Mouse (Mus musculus): ENCODE results near the gene Eef2. TPM values are rescaled to one million over a fixed set of nuclear protein-coding genes. Genes with fewer than 3 reads are reported as not detected.

The Eef2 gene
- polyA plus RNA-seq, 1 experiment: 2,442 TPM

GRCm38 (mm10) chr10:81197305-81197704 lies 20.9 kb downstream of the Eef2 start:
- TF ChIP-seq EP300 (IDR thresholded peaks at IDR 0.05; ENCODE audit: insufficient read depth, low read depth, low read length) (no peak), POLR2A (IDR thresholded peaks at IDR 0.05; ENCODE audit: insufficient read depth, low read length) (no peak), CTCF (IDR thresholded peaks at IDR 0.05; ENCODE audit: low read depth, low read length) (no peak)

GRCm38 (mm10) chr10:81198230-81198629 lies 21.8 kb downstream of the Eef2 start:
- H3K4me3 ChIP-seq (ENCODE audit: low read depth, low read length): no peak overlapping the region
- H3K9me3 ChIP-seq (replicated peaks; ENCODE audit: control insufficient read depth, insufficient read depth, low read length, poor library complexity, severe bottlenecking): no peaks in the 10 kb centered on the region
- TF ChIP-seq POLR2A (IDR thresholded peaks at IDR 0.05; ENCODE audit: insufficient read depth, low read length) (no peak), CTCF (IDR thresholded peaks at IDR 0.05; ENCODE audit: low read depth, low read length) (peak; percentile 17)
- no peak overlapping the region for H3K27ac ChIP-seq (ENCODE audit: insufficient read depth, low read length)
- no peak overlapping the region for H3K9ac ChIP-seq (ENCODE audit: low read depth, poor library complexity, severe bottlenecking)
- no peaks in the 10 kb centered on the region for H3K27me3 ChIP-seq (ENCODE audit: control insufficient read depth, insufficient read depth, low read length, poor library complexity, severe bottlenecking)
- no peaks in the 10 kb centered on the region for H3K36me3 ChIP-seq (ENCODE audit: control insufficient read depth, insufficient read depth, low read length, poor library complexity, severe bottlenecking)
- H3K4me1 ChIP-seq (ENCODE audit: control insufficient read depth, insufficient read depth, low read length): no peaks in the 10 kb centered on the region

More at GRCm38 (mm10) chr10:81197305-81197704, 20.9 kb downstream of the Eef2 start:
- Histone ChIP-seq H3K27me3 (ENCODE audit: control insufficient read depth, insufficient read depth, low read length, poor library complexity, severe bottlenecking) (no peaks in the 10 kb centered on the region), H3K9ac (ENCODE audit: low read depth, poor library complexity, severe bottlenecking) (no peak overlapping the region), H3K4me1 (ENCODE audit: control insufficient read depth, insufficient read depth, low read length) (no peaks in the 10 kb centered on the region), H3K27ac (ENCODE audit: insufficient read depth, low read length) (no peak overlapping the region), H3K36me3 (ENCODE audit: control insufficient read depth, insufficient read depth, low read length, poor library complexity, severe bottlenecking) (no peaks in the 10 kb centered on the region), H3K9me3 (replicated peaks; ENCODE audit: control insufficient read depth, insufficient read depth, low read length, poor library complexity, severe bottlenecking) (no peaks in the 10 kb centered on the region), H3K4me3 (ENCODE audit: low read depth, low read length) (no peak overlapping the region)

- TF ChIP-seq POLR2A (IDR thresholded peaks at IDR 0.05; ENCODE audit: insufficient read depth, low read length) (no peak), CTCF (IDR thresholded peaks at IDR 0.05; ENCODE audit: low read depth, low read length) (no peak), EP300 (IDR thresholded peaks at IDR 0.05; ENCODE audit: insufficient read depth, low read depth, low read length) (no peak)
- no peaks in the 10 kb centered on the region for H3K36me3 ChIP-seq (ENCODE audit: control insufficient read depth, insufficient read depth, low read length, poor library complexity, severe bottlenecking)
- no peaks in the 10 kb centered on the region for H3K9me3 ChIP-seq (replicated peaks; ENCODE audit: control insufficient read depth, insufficient read depth, low read length, poor library complexity, severe bottlenecking)
- no peak overlapping the region for H3K9ac ChIP-seq (ENCODE audit: low read depth, poor library complexity, severe bottlenecking)
- no peaks in the 10 kb centered on the region for H3K4me1 ChIP-seq (ENCODE audit: control insufficient read depth, insufficient read depth, low read length)
- H3K27me3 ChIP-seq (ENCODE audit: control insufficient read depth, insufficient read depth, low read length, poor library complexity, severe bottlenecking): no peaks in the 10 kb centered on the region
- H3K27ac ChIP-seq (ENCODE audit: insufficient read depth, low read length): no peak overlapping the region
- H3K4me3 ChIP-seq (ENCODE audit: low read depth, low read length): no peak overlapping the region
These were observed 22.6 kb downstream of the Eef2 start for GRCm38 (mm10) chr10:81198990-81199389.

GRCm38 (mm10) chr10:81200141-81200540 lies 23.7 kb downstream of the Eef2 start:
- H3K9me3 ChIP-seq (replicated peaks; ENCODE audit: control insufficient read depth, insufficient read depth, low read length, poor library complexity, severe bottlenecking): no peaks in the 10 kb centered on the region
- H3K36me3 ChIP-seq (ENCODE audit: control insufficient read depth, insufficient read depth, low read length, poor library complexity, severe bottlenecking): no peaks in the 10 kb centered on the region
- no peak overlapping the region for H3K9ac ChIP-seq (ENCODE audit: low read depth, poor library complexity, severe bottlenecking)
- no peak overlapping the region for H3K4me3 ChIP-seq (ENCODE audit: low read depth, low read length)
- no peaks in the 10 kb centered on the region for H3K4me1 ChIP-seq (ENCODE audit: control insufficient read depth, insufficient read depth, low read length)
- H3K27me3 ChIP-seq (ENCODE audit: control insufficient read depth, insufficient read depth, low read length, poor library complexity, severe bottlenecking): no peaks in the 10 kb centered on the region
- TF ChIP-seq POLR2A (IDR thresholded peaks at IDR 0.05; ENCODE audit: insufficient read depth, low read length) (no peak), EP300 (IDR thresholded peaks at IDR 0.05; ENCODE audit: insufficient read depth, low read depth, low read length) (no peak), CTCF (IDR thresholded peaks at IDR 0.05; ENCODE audit: low read depth, low read length) (no peak)
- no peak overlapping the region for H3K27ac ChIP-seq (ENCODE audit: insufficient read depth, low read length)

- Histone ChIP-seq H3K27ac (ENCODE audit: insufficient read depth, low read length) (no peak overlapping the region), H3K27me3 (ENCODE audit: control insufficient read depth, insufficient read depth, low read length, poor library complexity, severe bottlenecking) (no peaks in the 10 kb centered on the region), H3K36me3 (ENCODE audit: control insufficient read depth, insufficient read depth, low read length, poor library complexity, severe bottlenecking) (no peaks in the 10 kb centered on the region), H3K9ac (ENCODE audit: low read depth, poor library complexity, severe bottlenecking) (no peak overlapping the region), H3K9me3 (replicated peaks; ENCODE audit: control insufficient read depth, insufficient read depth, low read length, poor library complexity, severe bottlenecking) (no peaks in the 10 kb centered on the region), H3K4me3 (ENCODE audit: low read depth, low read length) (no peak overlapping the region), H3K4me1 (ENCODE audit: control insufficient read depth, insufficient read depth, low read length) (no peaks in the 10 kb centered on the region)
- no peak for TF ChIP-seq EP300 (IDR thresholded peaks at IDR 0.05; ENCODE audit: insufficient read depth, low read depth, low read length)
- TF ChIP-seq POLR2A (IDR thresholded peaks at IDR 0.05; ENCODE audit: insufficient read depth, low read length): no peak
- no peak for TF ChIP-seq CTCF (IDR thresholded peaks at IDR 0.05; ENCODE audit: low read depth, low read length)
These were observed 24.3 kb downstream of the Eef2 start for GRCm38 (mm10) chr10:81200605-81201287.

Data from ES-Bruce4 (cell line).